Mouse (Mus musculus): ENCODE data around the gene Atp8b2.

Atp8b2 gene

DNA sequence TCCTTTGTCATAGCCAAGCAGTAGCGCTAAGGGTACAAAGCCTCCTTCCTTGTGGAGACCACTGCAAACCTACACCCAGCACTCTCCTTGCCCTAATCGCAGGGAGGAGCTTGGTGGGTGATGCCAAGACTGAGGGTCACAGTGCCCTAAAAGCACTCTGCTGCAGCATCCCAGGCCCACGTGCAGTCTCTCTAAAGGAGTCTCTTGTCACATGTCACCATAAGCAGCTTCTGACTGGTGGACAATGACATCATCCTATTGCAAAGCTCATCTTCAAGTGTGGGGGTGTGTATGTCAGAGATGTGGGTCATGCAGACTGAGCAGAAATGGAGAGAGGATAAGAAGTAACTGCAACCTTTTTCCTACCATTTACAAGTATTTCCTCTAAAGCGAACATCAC lies 3.9 kb downstream of the Atp8b2 start:
- no peak for DNase-seq

DNA sequence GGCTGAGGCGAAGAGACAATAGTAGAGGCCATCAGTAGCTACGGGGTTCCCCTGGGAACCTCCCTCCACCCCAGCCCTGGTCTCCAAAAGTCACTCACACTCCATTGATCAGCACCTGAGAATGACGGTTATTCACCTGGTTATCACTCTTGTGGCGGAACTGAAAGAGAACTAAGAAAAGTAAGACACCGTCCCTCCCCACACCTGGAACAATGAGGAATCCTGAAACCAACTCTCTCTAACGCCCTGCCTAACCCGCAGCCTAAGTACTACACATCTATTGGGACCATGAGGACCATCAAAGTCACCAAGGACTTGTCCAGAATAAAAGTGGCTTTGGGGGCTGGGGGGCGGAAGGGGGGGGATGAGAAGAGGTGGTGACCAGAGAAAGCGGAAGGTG lies 5.4 kb downstream of the Atp8b2 start:
- DNase-seq, result no peak

DNA sequence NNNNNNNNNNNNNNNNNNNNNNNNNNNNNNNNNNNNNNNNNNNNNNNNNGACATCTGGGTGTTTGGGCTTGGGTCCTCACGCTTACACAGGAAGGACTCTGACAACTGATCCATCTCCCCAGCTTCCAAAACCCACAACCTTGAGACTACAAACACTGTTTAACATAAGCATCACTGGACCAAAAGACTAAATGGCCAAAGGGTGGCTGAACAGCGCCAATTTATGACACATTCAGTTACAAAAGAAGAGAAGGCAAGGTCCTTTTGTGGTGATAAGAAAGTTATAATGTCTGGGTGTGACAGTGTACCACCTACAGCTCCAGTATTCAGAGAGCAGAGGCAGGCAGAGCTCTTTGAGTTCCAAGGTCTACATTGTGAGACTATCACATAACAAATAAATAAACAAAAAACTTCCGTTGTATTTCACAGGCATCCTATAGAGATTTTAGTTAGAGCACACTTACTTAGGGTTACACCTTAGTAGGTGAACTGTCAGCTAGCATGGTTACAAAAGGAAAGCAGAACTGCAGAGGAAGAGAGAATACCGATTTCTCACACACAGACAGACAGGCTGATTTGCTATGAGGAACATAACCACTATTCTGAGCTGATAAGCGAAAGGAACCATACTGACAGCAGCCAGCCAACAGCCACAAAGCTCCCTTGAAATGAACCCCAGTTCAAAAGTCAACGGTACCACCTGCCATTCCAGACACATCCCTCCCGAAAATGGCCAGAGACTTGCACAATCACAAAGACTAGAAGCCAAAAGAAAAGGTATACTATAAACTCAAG lies 6.9 kb downstream of the Atp8b2 start:
- DNase-seq, result no peak

DNA sequence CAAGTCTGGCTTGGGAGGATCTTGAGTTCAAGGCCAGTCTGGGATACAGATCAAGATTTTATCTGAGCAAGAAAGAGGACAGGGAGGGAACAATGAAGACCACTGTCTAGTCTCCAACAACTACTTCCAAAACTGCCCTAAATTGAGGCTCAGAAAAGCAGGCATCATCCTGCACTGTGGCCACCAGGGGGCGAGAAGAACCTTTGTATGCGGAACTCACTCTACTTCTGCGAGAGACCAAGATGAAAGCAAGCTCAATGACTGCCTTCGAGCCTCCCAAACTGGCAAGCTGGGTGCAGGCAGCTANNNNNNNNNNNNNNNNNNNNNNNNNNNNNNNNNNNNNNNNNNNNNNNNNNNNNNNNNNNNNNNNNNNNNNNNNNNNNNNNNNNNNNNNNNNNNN lies 9.9 kb downstream of the Atp8b2 start:
- peak; percentile 92 for DNase-seq

DNA sequence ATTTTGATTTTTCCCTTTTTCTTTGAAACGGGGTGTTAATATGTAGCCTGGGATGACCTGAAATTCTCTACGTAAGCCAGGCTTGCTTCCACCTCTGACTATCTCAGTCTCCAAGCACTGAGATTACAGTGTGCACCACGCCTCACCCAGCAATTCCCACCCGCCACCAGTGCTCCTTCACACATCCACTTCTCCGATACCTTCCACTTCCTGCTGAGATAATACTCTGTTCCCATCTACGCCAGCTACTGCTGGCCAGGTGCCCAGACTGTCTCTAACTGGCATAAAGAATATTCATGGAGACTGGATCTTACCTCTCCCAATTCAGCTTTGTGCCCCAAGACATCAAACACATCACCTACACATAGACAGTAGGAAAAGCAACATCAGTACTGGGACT lies 14.7 kb downstream of the Atp8b2 start:
- DNase-seq, result no peak

DNA sequence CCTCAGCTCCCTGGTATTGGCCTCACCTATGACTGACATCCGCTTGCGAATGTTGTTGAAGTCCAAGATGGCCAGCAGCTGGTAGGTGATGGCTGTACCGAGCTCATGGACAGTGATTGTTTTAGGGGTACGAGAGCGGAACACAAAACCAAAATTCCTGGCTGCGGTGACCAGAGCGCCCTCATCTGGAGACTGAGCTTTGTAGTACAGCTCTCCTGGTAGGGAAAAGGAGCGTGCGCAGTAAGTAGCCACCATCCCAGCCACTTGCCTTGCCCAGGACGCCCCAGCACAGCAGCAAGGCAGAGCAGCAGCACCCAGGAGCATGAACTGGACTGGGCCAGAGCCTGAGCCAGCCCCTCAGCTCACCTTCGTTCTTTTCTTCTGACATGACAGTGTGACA lies 15.3 kb downstream of the Atp8b2 start:
- no peak for DNase-seq

DNA sequence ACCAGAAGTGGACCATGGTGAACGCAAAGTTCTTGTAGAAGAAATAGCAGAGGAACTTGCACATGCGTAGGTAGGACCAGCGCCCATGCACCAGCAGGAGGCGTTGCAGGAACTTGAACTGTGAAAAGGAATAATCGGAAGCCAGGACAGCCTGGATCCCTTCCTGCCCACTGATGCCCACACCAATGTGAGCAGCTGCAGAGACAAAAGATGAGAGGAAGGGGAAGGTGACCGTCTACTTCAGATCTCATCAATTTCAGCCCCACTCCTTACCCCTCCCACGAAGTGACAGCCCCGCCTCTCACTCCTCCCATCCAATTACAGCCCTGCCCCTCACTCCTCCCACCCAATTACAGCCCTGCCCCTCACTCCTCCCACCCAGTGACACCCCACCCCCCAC lies 18.3 kb downstream of the Atp8b2 start:
- DNase-seq, result no peak

DNA sequence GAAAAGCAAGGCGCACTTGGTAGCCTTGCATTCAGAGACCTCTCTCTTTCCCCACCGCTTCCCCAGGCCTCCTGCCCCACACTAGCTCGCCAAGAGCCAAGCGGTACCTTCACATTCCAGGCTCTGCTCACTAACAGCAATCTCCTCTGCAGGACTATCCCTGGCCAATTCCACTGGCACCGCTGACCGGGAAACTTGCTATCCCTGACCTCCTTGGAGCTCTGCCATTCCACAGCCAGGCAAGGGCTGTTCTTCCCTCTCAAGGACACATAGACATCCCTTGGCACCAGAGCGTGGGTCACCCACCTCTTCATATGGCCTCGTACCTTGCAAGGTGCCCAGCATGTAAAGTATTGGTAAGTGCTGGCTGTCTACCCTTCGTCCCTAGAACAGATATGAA lies 20.4 kb downstream of the Atp8b2 start:
- DNase-seq, result no peak

DNA sequence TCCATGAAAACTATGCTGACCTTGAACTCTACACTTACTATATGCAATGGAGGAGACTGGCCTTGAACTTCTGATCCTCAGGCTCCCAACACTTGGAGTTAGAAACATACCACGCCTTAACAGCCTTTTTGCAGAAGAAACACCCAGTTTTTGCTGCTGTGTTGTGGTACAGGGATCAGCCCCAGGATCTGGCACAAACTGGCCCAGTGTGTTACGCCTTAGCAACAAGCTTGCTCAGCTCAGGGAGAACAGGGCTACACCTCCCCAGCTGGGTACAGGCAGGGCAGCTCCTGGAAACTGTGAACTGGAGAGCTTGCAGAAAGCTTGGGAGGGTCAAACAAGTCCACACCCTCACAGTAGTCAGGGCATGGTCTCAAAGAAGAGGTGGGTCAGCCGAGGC lies 26.8 kb downstream of the Atp8b2 start:
- no peak for DNase-seq

DNA sequence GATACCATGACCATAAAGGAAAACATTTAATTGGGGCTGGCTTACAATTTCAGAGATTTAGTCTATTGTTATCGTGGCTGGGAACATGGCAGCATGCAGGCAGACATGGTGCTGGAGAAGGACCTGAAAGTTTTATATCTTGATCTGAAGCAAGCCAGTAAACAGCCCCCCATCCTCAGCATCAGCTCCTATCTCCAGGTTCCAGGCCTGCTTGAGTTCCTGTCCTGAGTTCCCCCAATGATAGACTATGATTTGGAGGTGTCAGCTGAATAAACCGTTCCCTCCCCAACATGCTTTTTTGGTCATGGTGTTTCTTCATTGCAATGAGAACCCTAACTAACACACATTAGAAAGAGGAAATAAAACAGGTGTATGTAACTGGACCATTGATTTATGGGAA lies 30.4 kb downstream of the Atp8b2 start:
- no peak for DNase-seq

DNA sequence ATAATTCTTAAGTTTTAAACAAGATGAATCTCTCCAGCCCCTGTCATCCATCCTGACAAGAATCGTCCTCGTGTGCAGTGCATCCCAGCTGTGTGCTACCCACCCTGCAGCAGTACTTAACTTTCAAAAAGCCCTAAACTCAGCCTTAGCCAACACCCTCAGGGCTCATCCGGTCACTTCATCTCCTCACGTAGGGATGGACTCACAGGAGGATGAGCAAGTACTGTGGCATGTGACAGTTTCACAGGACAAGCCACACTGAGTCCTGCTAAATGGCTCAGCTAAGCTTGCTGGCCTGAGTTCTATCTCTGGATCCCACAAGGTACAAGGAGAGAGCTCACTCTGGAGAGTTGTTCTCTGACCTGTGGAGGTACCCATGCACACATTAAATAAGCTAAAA lies 34.4 kb downstream of the Atp8b2 start:
- no peak for DNase-seq

DNA sequence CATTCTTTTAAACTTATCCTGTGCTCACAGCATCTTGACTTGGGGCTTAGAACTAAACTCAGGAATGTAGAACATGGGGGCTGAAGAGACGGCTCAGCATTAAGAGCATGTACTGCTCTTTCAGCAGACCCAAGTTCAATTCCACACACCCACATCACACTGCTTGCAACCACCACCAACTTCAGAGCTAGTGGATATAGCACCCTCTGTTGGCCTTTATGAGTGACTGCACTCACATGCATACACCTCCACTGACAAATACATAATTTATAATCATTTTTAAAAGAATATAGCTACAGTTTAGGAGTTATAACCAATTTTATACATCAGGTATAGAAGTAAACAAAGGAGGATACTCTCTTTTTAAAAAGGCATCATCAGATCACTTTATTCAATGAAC lies 36.9 kb downstream of the Atp8b2 start:
- no peak for DNase-seq

DNA sequence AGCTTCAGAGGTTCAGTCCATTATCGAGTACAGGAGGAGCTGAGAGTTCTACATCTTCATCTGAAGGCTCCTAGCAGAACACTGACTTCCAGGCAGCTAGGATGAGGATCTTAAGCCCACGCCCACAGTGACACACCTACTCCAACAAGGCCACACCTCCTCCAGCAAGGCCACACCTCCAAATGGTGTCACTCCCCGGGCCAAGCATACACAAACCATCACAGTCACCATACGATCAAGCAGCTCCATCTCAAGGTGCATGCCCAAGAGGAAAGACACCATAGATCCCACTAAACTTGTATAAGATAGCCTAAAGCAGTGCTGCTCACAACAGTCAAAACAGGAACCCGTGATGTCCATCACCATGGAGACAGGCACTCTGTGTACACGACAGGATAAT lies 42.6 kb downstream of the Atp8b2 start:
- no peak for DNase-seq

DNA sequence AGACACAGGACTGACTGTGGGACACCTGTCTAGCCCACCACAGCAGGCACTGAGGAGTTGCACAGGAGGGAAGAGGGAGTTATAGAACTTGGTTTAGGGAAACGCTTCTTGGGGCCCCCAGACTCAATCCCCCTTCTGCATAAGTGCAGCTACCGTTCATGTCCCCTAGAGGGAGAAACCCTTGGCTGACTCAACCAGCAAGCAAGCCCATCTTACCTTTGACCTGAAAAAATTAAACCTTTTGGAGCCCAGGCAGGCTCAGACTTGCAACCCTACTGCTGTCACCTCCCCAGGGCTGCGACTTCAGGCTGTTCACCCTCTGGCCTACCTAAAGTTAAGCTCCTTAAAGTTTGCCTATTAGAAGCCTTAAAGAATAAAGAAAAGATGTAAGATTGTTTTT lies 45.9 kb downstream of the Atp8b2 start:
- DNase-seq, result no peak

DNA sequence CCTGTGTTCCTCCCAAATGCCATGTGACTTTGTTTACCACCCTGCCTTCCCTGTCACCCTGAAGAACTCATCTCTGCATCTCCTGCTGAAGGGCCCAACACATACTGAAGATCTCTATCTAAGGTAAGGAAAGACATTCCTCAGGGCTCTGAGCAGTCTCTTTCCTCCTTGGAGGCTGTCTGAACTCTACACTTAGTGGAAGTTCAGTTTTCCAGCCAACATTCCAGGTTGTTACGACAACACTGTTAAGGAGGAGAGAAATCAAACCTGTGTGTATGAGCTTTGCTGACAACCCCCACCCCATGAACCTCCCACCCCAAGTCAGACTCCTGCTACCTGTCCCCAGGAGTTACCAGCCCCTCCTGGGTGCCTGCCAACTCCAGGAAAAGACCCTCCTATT lies 46.7 kb downstream of the Atp8b2 start:
- no peak for DNase-seq

DNA sequence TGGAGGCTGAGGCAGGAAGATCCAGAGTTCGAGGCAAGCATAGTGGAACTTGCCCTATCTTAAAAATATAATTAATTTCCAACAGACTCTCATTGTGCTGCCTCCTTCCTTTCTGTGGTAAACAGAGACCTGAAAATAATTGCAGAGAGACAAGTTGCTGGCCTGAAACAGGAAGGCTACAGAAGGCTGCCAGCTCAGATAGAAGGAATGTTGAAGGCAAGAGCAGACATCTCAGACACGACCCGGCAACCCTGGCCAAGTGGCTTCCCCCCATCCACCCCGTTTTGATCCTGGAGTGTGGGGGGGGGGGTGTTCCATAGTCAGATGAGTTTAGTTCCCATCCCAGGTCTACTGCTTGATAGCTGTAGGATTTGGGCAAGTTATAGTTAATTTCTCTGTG lies 48.6 kb downstream of the Atp8b2 start:
- no peak for DNase-seq

DNA sequence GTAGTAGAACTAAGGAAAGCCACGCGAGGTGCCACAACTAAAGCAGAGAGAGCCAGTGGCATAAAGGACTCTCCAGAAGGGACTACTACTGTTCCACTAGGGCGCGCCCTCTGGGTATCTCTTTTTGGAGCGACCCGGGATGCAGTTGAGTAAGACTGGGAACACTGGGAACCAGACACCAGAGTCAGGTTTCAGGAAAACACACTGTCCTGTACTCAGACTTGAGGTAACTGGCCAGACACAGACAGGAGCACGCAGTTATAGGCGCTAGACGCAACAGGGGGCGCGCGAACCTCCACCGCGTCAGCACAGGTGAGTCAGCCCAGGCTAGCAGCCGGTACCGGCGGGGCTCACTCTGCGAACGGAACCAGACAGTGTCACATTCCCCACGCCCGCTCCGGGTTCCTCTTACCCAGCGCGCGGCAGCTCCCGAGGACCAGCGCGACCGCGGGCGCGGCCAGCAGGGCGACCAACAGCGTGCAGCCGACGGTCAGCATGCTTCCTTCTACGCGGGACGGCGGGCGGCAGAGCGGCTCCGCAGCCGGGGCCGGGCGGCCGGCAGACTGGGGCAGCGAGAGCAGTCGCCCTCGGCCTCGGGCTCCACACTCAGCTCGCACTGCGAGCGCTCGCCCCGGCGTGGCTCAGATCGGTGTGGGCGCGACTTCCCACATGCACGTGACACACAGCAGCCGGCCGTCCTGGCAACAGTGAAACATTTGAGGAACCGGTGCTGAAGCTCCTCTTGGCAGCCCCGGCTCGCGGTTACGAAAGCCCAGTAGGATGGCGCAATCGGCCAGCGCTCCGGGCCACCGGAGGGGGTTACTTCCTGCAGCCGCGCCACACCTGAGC lies 50.5 kb downstream of the Atp8b2 start, which contains the start of gene Il6ra:
Gene Il6ra (minus strand): TSS at position 654 of the 849 bp plus-strand sequence.
- DNase-seq, result peak; percentile 96

DNA sequence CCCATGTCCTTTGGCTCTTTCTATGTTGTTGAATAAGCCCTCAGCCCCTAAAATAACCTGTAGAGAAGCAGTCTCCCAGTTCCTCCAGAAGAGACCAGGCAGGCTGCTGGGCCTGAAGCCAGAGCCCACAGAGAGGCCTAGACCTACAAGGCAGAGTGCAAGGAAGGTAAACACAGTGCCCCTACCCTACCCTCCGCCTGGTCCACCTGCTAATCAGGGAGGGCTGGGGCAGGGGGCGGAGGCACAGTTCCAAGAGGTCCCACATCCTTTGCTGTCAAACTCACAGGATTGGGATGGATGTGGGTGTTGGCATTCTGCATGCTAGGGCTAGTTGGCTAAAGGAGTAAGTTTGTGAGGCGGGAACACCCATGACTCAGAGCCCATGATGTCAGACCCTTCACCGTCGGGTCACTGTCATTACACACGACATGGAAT lies 51.2 kb downstream of the Atp8b2 start:
- DNase-seq, result peak; percentile 52

DNA sequence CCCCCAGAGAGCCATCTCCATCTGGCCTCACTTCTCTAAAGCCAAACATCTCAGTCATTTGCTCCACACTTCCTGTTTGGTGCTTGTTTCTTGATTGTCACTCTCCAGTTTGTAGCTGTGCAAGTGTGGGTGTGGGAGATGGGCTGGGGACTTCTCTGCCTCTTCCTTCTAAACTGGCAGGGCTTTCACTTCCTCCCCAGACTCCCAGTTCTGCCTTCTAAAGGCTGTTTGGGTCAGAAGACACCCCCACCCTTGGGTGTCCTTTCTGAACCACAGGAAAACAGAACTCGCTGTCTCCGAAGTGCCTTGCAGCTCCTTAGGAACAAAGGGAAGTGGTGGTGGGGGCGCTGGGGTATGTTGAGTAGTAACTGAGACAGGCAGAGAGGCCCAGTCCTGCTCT lies 52.1 kb downstream of the Atp8b2 start:
- peak; percentile 77 for DNase-seq

DNA sequence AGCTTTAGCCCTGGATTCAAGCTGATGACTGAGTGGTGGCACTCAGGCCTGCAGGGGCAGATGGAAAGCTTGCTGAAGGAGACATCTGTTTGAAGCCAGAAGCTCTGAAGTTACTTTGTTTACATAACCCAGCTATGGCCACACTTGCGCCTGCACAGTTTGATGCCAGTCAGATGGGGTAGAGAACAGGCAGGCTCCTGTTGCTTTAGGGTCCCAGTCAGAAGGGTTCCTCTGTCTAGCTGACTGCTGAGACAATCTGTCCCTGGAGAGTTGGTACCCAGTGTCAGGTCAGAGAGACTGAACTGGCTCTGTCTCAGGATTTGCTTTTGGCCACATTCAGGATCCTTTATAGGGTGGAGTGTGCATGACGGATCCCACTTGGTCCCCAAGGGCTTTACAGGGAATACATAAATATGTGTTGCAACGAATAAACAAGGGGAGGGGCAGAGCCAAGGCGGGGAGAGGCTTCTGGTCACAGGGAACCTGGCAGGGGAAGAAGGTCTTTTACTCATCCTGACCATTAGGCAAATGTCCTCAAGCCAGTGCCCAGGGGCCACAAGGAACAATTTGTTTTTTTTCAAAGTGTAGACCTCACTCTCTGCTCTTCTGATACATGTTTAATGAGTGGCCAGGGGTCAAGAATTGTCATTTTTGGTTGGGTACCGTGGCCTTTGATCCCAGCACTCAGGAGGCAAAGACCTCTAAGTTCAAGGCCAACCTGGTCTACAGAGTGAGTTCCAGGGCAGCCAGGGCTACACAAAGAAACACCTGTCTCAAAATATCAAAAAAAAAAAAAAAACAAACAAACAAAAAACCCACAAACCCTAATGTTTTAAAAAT lies 53.4 kb downstream of the Atp8b2 start:
- DNase-seq, result peak; percentile 81

DNA sequence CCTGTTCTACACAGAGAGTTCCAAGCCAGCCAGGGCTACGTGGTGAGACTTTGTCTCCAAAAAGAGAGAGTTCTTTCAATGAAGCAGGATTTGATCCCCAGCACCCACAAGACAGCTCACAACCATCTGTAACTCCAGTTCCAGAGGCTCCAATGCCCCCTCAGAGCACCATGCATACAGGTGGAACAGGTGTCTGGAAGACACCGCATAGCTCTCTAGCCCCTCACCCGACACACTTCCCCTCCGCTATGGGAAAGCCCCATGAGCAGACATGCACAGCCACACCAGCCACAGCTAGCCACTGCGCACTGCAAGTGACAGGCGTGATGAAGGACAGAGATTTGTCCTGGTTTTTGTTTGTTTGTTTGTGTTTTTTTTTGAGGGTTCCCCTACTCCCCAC lies 54.5 kb downstream of the Atp8b2 start:
- no peak for DNase-seq

DNA sequence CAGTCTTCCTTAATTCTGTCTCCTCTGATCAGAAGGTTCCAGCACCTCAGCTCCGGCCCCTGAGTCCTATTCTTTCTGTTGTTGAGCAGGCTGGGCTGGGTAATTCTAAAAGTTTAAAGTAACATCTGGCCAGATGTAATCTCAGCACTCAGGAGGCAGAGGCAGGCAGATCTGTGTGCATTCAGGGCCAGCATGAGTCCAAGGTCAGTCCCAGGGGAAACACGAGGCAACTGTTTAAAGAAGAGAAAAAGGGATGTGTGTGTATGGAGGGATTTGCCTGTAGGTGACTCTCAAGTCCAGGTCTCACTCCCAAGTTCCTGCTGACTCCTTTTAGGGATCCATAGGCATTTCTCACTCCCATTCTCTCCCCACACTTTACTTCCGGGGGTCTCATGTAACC lies 55.5 kb downstream of the Atp8b2 start:
- DNase-seq, result no peak

DNA sequence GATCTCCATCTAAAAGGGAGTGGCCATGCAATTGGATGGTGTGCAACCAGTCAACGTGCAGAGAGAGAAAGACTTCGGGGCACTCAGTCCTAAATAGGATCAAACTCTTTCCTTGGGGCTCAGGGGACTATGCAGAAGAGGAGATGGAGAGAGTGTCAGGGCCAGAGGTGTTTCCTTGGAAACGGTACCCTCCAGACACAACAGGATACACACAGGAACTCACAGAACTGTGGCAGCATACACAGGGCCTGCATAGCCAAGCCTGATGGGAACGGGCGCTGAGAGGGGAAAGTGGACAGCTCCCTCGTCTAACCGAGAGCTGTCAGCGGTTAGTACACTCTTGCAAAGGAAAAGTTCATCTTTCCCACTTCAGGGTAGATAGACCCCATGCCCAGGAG lies 63.8 kb downstream of the Atp8b2 start:
- no peak for DNase-seq

Measured in lung, postnatal 36 days (tissue).